30 mouse cellular contexts compared by ENCODE assay signal in genomic region chr11:80163362-80164116, GRCm38 (mm10). TPM values are rescaled to one million over a fixed set of nuclear protein-coding genes. Genes with fewer than 3 reads are reported as not detected.
DNase-seq lines count a peak whose midpoint lies in the region; ATAC-seq and TF ChIP-seq lines count a peak whose summit lies in the region.
"Had no signal": no experiment of that assay in that cellular context is flagged by ENCODE, and none has a peak within 500 bp of the region (broad histone marks: within the 10 kb centered on the region; RNA-seq: fewer than 3 reads in every experiment).

No protein-coding gene starts in this region.

- no peaks in the 10 kb centered on the region for H3K4me1 ChIP-seq in brown adipose tissue, adult 24 weeks (ENCODE audit: control insufficient read depth, insufficient read depth, insufficient read length, low read length)
- H3K4me1 ChIP-seq: embryonic facial prominence, embryonic 10.5 days; embryonic facial prominence, embryonic 15.5 days; forebrain, embryonic 13.5 days; limb, embryonic 10.5 days; limb, embryonic 15.5 days; liver, embryonic 15.5 days; midbrain, embryonic 10.5 days; midbrain, embryonic 15.5 days had no signal

- no peak overlapping the region for H3K4me3 ChIP-seq in left cerebral cortex, adult 2 months
- H3K4me3 ChIP-seq in brown adipose tissue, adult 24 weeks (ENCODE audit: insufficient read depth, low read depth, low read length) = no peak overlapping the region
- H3K4me3 ChIP-seq: embryonic facial prominence, embryonic 10.5 days; embryonic facial prominence, embryonic 15.5 days; forebrain, embryonic 13.5 days; layer of hippocampus, adult 2 months; limb, embryonic 10.5 days; limb, embryonic 15.5 days; liver, embryonic 15.5 days; midbrain, embryonic 10.5 days; midbrain, embryonic 15.5 days had no signal

- ATAC-seq in megakaryocyte progenitor cell, adult 5-6 weeks (replicated peaks; ENCODE audit: poor library complexity) = peak; percentile 34; the same call in 1 of the 2 replicates
- ATAC-seq: forebrain, embryonic 13.5 days; intestine, postnatal 0 days; midbrain, embryonic 15.5 days had no signal

- H3K27ac ChIP-seq in left cerebral cortex, adult 2 months = 0 out of 2 replicates have a peak overlapping the region, but pooled peaks have one; percentile 28
- H3K27ac ChIP-seq in brown adipose tissue, adult 24 weeks (replicated peaks; ENCODE audit: low read depth, low read length) = peak overlapping the region; percentile 65; the same call in 1 of the 2 replicates
- H3K27ac ChIP-seq: embryonic facial prominence, embryonic 10.5 days; embryonic facial prominence, embryonic 15.5 days; forebrain, embryonic 13.5 days; hindbrain, embryonic 14.5 days; layer of hippocampus, adult 2 months; limb, embryonic 10.5 days; limb, embryonic 15.5 days; liver, embryonic 15.5 days; midbrain, embryonic 10.5 days; midbrain, embryonic 15.5 days; stomach, postnatal 0 days had no signal

- intact Hi-C loops in left cerebral cortex, adult 2 months (cut with DNase I) = no loop called here
- intact Hi-C loops in left cerebral cortex, postnatal 10 days (cut with DNase I) = no loop called here

- no peak for TF ChIP-seq CTCF in left cerebral cortex, adult 2 months (IDR thresholded peaks at IDR 0.05)

- peak; percentile 90 for DNase-seq in heart, adult 11 months
- no peak for DNase-seq in heart, postnatal 4 days
- DNase-seq in left cerebral cortex, adult 2 months (ENCODE audit: extremely low spot score in 1 of 2, low spot score in 2 of 2) = no peak
- no peak for DNase-seq in left cerebral cortex, postnatal 10 days (ENCODE audit: extremely low spot score in 1 of 2, low spot score in 2 of 2)
- DNase-seq in urinary bladder, adult 2 months (ENCODE audit: low spot score) = no peak
- DNase-seq: adrenal gland, postnatal 25 days; cerebellum, adult 2 months; cerebellum, postnatal 14 days; gastrocnemius, postnatal 14 days; heart, adult 18-20 months; heart, postnatal 36 days; lung, embryonic 14.5 days; right cerebral cortex, adult 18-20 months; spleen, adult 18-20 months; thymus, adult 18-20 months; thymus, postnatal 36 days had no signal

RNA-seq across cellular contexts. Expression of gene Adap2, which starts 9.6 kb away (rescaled TPM):
- total RNA-seq in heart, postnatal 4 days (2021) = 1 to 10 TPM; 3.6 to 4.3 TPM
- 1 to 10 TPM; 6.2 to 9.0 TPM for total RNA-seq in left cerebral cortex, adult 2 months (2021)
- total RNA-seq in left cerebral cortex, postnatal 10 days (2021) = 1 to 10 TPM; 8.3 to 8.5 TPM
- polyA plus RNA-seq in brown adipose tissue, adult 24 weeks (2012; ENCODE audit: insufficient read depth, insufficient read length, missing spikeins) = 2.9 and 5.8 TPM in 2 replicates
- 0.07 and 0.17 TPM in 2 replicates for total RNA-seq in megakaryocyte progenitor cell, adult 5-6 weeks (2015)
- 0.12 and 0.61 TPM in 2 replicates for total RNA-seq in megakaryocyte progenitor cell, adult 5-6 weeks (2017)
- polyA plus RNA-seq in urinary bladder, adult 2 months (2012; rRNA removed) = 6.4 and 6.5 TPM in 2 replicates

RNA-seq across cellular contexts. Expression of gene Rnf135, which starts 20.1 kb away (rescaled TPM):
- 1 to 10 TPM; 5.2 to 8.5 TPM for total RNA-seq in heart, postnatal 4 days (2021)
- 1 to 10 TPM; 3.5 to 3.7 TPM for total RNA-seq in left cerebral cortex, adult 2 months (2021)
- 1 to 10 TPM; 3.5 to 4.1 TPM for total RNA-seq in left cerebral cortex, postnatal 10 days (2021)
- polyA plus RNA-seq in brown adipose tissue, adult 24 weeks (2012; ENCODE audit: insufficient read depth, insufficient read length, missing spikeins) = 4.2 and 4.3 TPM in 2 replicates
- total RNA-seq in megakaryocyte progenitor cell, adult 5-6 weeks (2015) = 4.5 and 7.9 TPM in 2 replicates
- 4.8 and 6.5 TPM in 2 replicates for total RNA-seq in megakaryocyte progenitor cell, adult 5-6 weeks (2017)
- 9.2 and 10.8 TPM in 2 replicates for polyA plus RNA-seq in urinary bladder, adult 2 months (2012; rRNA removed)

RNA-seq across cellular contexts. Expression of gene Tefm, which starts 21.6 kb away (rescaled TPM):
- total RNA-seq in heart, postnatal 4 days (2021) = 10 to 100 TPM; 19.1 to 19.5 TPM
- 10 to 100 TPM in 1 of 2 experiments, 1 to 10 TPM in 1; 8.0 to 10.6 TPM for total RNA-seq in left cerebral cortex, adult 2 months (2021)
- 10 to 100 TPM in 1 of 2 experiments, 1 to 10 TPM in 1; 9.6 to 11.5 TPM for total RNA-seq in left cerebral cortex, postnatal 10 days (2021)
- polyA plus RNA-seq in brown adipose tissue, adult 24 weeks (2012; ENCODE audit: insufficient read depth, insufficient read length, missing spikeins) = 35.2 and 39.9 TPM in 2 replicates
- 26.8 and 28.9 TPM in 2 replicates for total RNA-seq in megakaryocyte progenitor cell, adult 5-6 weeks (2015)
- total RNA-seq in megakaryocyte progenitor cell, adult 5-6 weeks (2017) = 21.1 and 27.3 TPM in 2 replicates
- polyA plus RNA-seq in urinary bladder, adult 2 months (2012; rRNA removed) = 11.4 and 13.6 TPM in 2 replicates

RNA-seq across cellular contexts. Expression of gene Rhot1, which starts 45.3 kb away (rescaled TPM):
- total RNA-seq in heart, postnatal 4 days (2021) = 10 to 100 TPM; 62.6 to 63.8 TPM
- total RNA-seq in left cerebral cortex, adult 2 months (2021) = 10 to 100 TPM; 70.0 to 70.1 TPM
- total RNA-seq in left cerebral cortex, postnatal 10 days (2021) = 10 to 100 TPM; 67.5 to 69.6 TPM
- 40.7 and 54.8 TPM in 2 replicates for polyA plus RNA-seq in brown adipose tissue, adult 24 weeks (2012; ENCODE audit: insufficient read depth, insufficient read length, missing spikeins)
- total RNA-seq in megakaryocyte progenitor cell, adult 5-6 weeks (2015) = 64.7 and 66.6 TPM in 2 replicates
- total RNA-seq in megakaryocyte progenitor cell, adult 5-6 weeks (2017) = 50.6 and 51.4 TPM in 2 replicates
- 49.8 and 53.8 TPM in 2 replicates for polyA plus RNA-seq in urinary bladder, adult 2 months (2012; rRNA removed)
